Mouse (Mus musculus): Measurements from ENCODE around the gene Fam104a.

GRCm38 (mm10) chr11:113618672-113619419, 65.1 kb downstream of the Fam104a start, which contains the start of gene Sstr2:
- TF ChIP-seq CTCF (IDR thresholded peaks at IDR 0.05; ENCODE audit: low read depth, low read length) = no peak
- no peak for TF ChIP-seq POLR2A (IDR thresholded peaks at IDR 0.05; ENCODE audit: borderline replicate concordance, low read depth, low read length)

Measured in bone marrow macrophage, adult 2 months (primary cell).